Mouse (Mus musculus) forebrain, postnatal 0 days (tissue): ENCODE data around the gene Olfr270. TPM values are rescaled to one million over a fixed set of nuclear protein-coding genes. Genes with fewer than 3 reads are reported as not detected.

Experiments used
- ATAC-seq: fragments of 200-750 bp; cut with Nextera tagmentation; 2 replicates; pipeline ENCODE4 v1.8.0; 2017; ENCODE audit warnings: mild to moderate bottlenecking, moderate library complexity
- DNase-seq: peaks from one replicate; pipeline ENCODE4 v3.0.0-alpha.2; 2015
- H3K27ac ChIP-seq: fragments of 300-500 bp; sonication (generic); 2 replicates; pipeline ENCODE4 v1.5.1; 2014; ENCODE audit warnings: low read depth, mild to moderate bottlenecking, antibody characterized with exemption, low read length, moderate library complexity, mixed read lengths
- H3K27me3 ChIP-seq: fragments of 300-500 bp; sonication (generic); 2 replicates; pipeline ENCODE4 v1.6.1; 2014; ENCODE audit warnings: mild to moderate bottlenecking, low read length, mixed read lengths; ENCODE audit not compliant: insufficient read depth
- H3K36me3 ChIP-seq: fragments of 300-500 bp; sonication (generic); 2 replicates; pipeline ENCODE4 v1.6.1; 2014; ENCODE audit warnings: mild to moderate bottlenecking, moderate library complexity; ENCODE audit not compliant: insufficient read depth
- H3K4me1 ChIP-seq: fragments of 300-500 bp; sonication (generic); 2 replicates; pipeline ENCODE4 v1.6.1; 2014; ENCODE audit warnings: antibody characterized with exemption; ENCODE audit not compliant: insufficient read depth
- H3K4me2 ChIP-seq: fragments of 300-500 bp; sonication (generic); 2 replicates; pipeline ENCODE4 v1.6.1; 2014; ENCODE audit warnings: low read depth, mild to moderate bottlenecking, moderate library complexity
- H3K4me3 ChIP-seq: fragments of 300-500 bp; sonication (generic); 2 replicates; pipeline ENCODE4 v1.5.1; 2014; ENCODE audit warnings: low read depth, low read length, mixed read lengths
- H3K9ac ChIP-seq: fragments of 300-500 bp; sonication (generic); 2 replicates; pipeline ENCODE4 v1.6.1; 2014; ENCODE audit warnings: mild to moderate bottlenecking
- H3K9me3 ChIP-seq: fragments of 300-500 bp; sonication (generic); 2 replicates; pipeline ENCODE4 v1.6.1; 2016; ENCODE audit warnings: low read length
- CTCF ChIP-seq: sonication (generic); IDR thresholded peaks from 2 replicates; pipeline ENCODE4 v1.5.1; 2016; ENCODE audit warnings: antibody characterized with exemption, control low read depth, low read depth
- WGBS: fragments of 180-500 bp; shearing (Covaris S2); extraction: QIAGEN DNeasy Blood & Tissue Kit; methylation state at CpG from one replicate; pipeline ENCODE4 v1.1.7; 2014; 5-methylcytosine and 5-hydroxymethylcytosine counted together
- polyA plus RNA-seq: library from polyadenylated mRNA; unstranded; fragments of >200 nt; fragmentation: Nextera tagmentation; extraction: Ambion mirVana; gene quantifications from 2 replicates; pipeline ENCODE4 v1.2.1, GENCODE M21; 2015
- total RNA-seq: library from RNA; depleted of rRNA; stranded (reverse); fragments of >200 nt; gene quantifications from 2 replicates; pipeline ENCODE4 v1.2.3, GENCODE M21; 2014

The Olfr270 gene
- total and polyA plus RNA-seq, 2 experiments from 2014 or later: not detected

GRCm38 (mm10) chr4:52958693-52959092, 5.7 kb upstream of the Olfr270 start:
- DNase-seq: peak; percentile 74
- no peak overlapping the region for H3K27ac ChIP-seq
- no peaks in the 10 kb centered on the region for H3K36me3 ChIP-seq
- no peaks in the 10 kb centered on the region for H3K4me1 ChIP-seq
- peak; percentile 69 for ATAC-seq
- no peak overlapping the region for H3K9ac ChIP-seq
- no peaks in the 10 kb centered on the region for H3K27me3 ChIP-seq
- H3K4me2 ChIP-seq: no peak overlapping the region
- no peak overlapping the region for H3K4me3 ChIP-seq
- WGBS: 29% methylated on average over 4 of the region's 4 CpGs
- H3K9me3 ChIP-seq: no peaks in the 10 kb centered on the region
- peak; percentile 66 for TF ChIP-seq CTCF

- no peaks in the 10 kb centered on the region for H3K36me3 ChIP-seq
- ATAC-seq: peak; percentile 81
- DNase-seq: peak; percentile 55
- no peaks in the 10 kb centered on the region for H3K4me1 ChIP-seq
- H3K9me3 ChIP-seq: no peaks in the 10 kb centered on the region
- H3K27ac ChIP-seq: no peak overlapping the region
- no peak overlapping the region for H3K4me2 ChIP-seq
- no peak overlapping the region for H3K4me3 ChIP-seq
- WGBS: 75% methylated on average over 2 of the region's 2 CpGs
- H3K27me3 ChIP-seq: no peaks in the 10 kb centered on the region
- no peak overlapping the region for H3K9ac ChIP-seq
- peak; percentile 80 for TF ChIP-seq CTCF
Measured at GRCm38 (mm10) chr4:52985216-52985615, 20.9 kb downstream of the Olfr270 start.

GRCm38 (mm10) chr4:52986266-52986665, 21.9 kb downstream of the Olfr270 start:
- Histone ChIP-seq H3K27me3 (no peaks in the 10 kb centered on the region), H3K9ac (no peak overlapping the region), H3K36me3 (no peaks in the 10 kb centered on the region), H3K4me2 (no peak overlapping the region), H3K27ac (no peak overlapping the region), H3K4me1 (no peaks in the 10 kb centered on the region), H3K4me3 (no peak overlapping the region), H3K9me3 (no peaks in the 10 kb centered on the region)
- DNase-seq: peak; percentile 13
- TF ChIP-seq CTCF: no peak
- WGBS: 75% methylated on average over 2 of the region's 2 CpGs
- ATAC-seq: no peak

- no peak within 1 kb of the TSS for H3K4me3 ChIP-seq
- H3K4me2 ChIP-seq: no peak within 1 kb of the TSS
- no peaks in the 10 kb centered on the region for H3K4me1 ChIP-seq
- no peaks in the 10 kb centered on the region for H3K9me3 ChIP-seq
- no peak within 1 kb of the TSS for H3K27ac ChIP-seq
- no peak within 1 kb of the TSS for H3K9ac ChIP-seq
- H3K27me3 ChIP-seq: no peaks in the 10 kb centered on the region
- TF ChIP-seq CTCF: no peak
- no peak for DNase-seq
- 24% methylated on average over 12 of the region's 12 CpGs for WGBS
- no peaks in the 10 kb centered on the region for H3K36me3 ChIP-seq
- peak; percentile 43 for ATAC-seq
Measured at GRCm38 (mm10) chr4:52989248-52989647, 24.9 kb downstream of the Olfr270 start, which contains the start of gene Nipsnap3a. Gene Nipsnap3a (plus strand): TSS chr4:52989272.

- no peak overlapping the region for H3K9ac ChIP-seq
- H3K36me3 ChIP-seq: no peaks in the 10 kb centered on the region
- no peak overlapping the region for H3K4me3 ChIP-seq
- H3K9me3 ChIP-seq: no peaks in the 10 kb centered on the region
- 89% methylated on average over 6 of the region's 6 CpGs for WGBS
- H3K27me3 ChIP-seq: no peaks in the 10 kb centered on the region
- no peaks in the 10 kb centered on the region for H3K4me1 ChIP-seq
- no peak for TF ChIP-seq CTCF
- ATAC-seq: no peak
- H3K4me2 ChIP-seq: no peak overlapping the region
- H3K27ac ChIP-seq: no peak overlapping the region
- no peak for DNase-seq
Measured at GRCm38 (mm10) chr4:52999449-52999848, 35.1 kb downstream of the Olfr270 start.

GRCm38 (mm10) chr4:53000154-53000553, 35.8 kb downstream of the Olfr270 start:
- Histone ChIP-seq H3K9me3 (no peaks in the 10 kb centered on the region), H3K4me3 (no peak overlapping the region), H3K4me1 (no peaks in the 10 kb centered on the region), H3K4me2 (no peak overlapping the region), H3K27ac (no peak overlapping the region), H3K27me3 (no peaks in the 10 kb centered on the region), H3K36me3 (no peaks in the 10 kb centered on the region), H3K9ac (no peak overlapping the region)
- TF ChIP-seq CTCF: no peak
- ATAC-seq (no peak), DNase-seq (no peak)
- WGBS: 87% methylated on average over 8 of the region's 8 CpGs

GRCm38 (mm10) chr4:53009183-53009582, 44.8 kb downstream of the Olfr270 start:
- H3K4me3 ChIP-seq: no peak overlapping the region
- H3K4me2 ChIP-seq: no peak overlapping the region
- no peak overlapping the region for H3K9ac ChIP-seq
- no peaks in the 10 kb centered on the region for H3K36me3 ChIP-seq
- no peaks in the 10 kb centered on the region for H3K27me3 ChIP-seq
- WGBS: 79% methylated on average over 4 of the region's 4 CpGs
- ATAC-seq: no peak
- no peaks in the 10 kb centered on the region for H3K9me3 ChIP-seq
- TF ChIP-seq CTCF: peak; percentile 13; the same call in 1 of the 2 replicates
- DNase-seq: peak; percentile 40
- H3K27ac ChIP-seq: no peak overlapping the region
- H3K4me1 ChIP-seq: peaks cover 4% of the 10 kb centered on the region; the same call in 1 of the 2 replicates
